Mouse (Mus musculus): ENCODE data around the gene Ccdc183.
A peak's percentile ranks its signal among the peaks of the same experiment; 100 is the strongest.

The Ccdc183 gene

GRCm38 (mm10) chr2:25607761-25608622 is 9.5 kb downstream of the Ccdc183 start, which contains the start of gene Rabl6:
TSS of gene Rabl6 (minus strand) at chr2:25608521.
- DNase-seq (ENCODE audit: low spot score): peak; percentile 96

DNA sequence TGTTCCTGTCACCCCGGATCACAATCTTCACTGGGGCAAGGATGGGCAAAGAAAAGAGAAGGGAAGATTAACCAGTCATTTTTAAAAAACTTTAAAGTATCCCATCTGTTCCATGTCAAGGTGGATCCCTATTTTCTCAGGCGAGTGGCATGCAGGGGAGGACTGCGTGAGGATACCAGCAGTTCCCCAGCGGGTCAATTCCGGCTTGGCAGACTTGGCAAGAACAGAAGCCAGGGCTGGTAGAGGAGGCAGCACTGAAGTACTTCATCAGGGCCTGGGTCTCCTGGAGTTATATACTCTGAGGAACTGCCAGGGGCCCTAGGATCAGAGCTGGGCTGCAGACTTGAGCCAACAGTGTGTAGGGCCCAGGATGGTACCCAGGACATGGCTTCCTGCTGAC is 15.0 kb downstream of the Ccdc183 start:
- no peak for DNase-seq (ENCODE audit: low spot score)

- no peak for DNase-seq (ENCODE audit: low spot score)
Observed at GRCm38 (mm10) chr2:25600037-25600436, 17.4 kb downstream of the Ccdc183 start.

DNA sequence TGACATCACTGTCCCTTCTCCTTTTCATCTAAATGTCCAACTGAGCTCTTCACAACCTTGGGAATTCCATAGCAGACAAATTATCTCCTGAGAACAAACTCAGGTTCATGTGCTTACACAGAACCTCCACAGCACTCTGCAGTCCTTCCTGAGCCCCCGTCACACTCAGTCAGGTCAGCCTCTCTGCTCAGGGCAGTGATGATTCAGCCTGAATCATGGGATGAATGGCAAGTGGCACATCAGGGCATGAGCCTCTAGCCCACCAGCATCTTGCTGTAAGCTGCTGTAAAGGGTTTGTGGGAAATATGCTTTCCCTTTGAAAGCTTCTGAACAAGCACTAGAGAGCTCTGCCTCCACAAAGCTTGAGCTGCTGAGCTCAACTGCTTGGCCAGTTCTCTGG is 18.7 kb downstream of the Ccdc183 start:
- DNase-seq (ENCODE audit: low spot score): no peak

DNA sequence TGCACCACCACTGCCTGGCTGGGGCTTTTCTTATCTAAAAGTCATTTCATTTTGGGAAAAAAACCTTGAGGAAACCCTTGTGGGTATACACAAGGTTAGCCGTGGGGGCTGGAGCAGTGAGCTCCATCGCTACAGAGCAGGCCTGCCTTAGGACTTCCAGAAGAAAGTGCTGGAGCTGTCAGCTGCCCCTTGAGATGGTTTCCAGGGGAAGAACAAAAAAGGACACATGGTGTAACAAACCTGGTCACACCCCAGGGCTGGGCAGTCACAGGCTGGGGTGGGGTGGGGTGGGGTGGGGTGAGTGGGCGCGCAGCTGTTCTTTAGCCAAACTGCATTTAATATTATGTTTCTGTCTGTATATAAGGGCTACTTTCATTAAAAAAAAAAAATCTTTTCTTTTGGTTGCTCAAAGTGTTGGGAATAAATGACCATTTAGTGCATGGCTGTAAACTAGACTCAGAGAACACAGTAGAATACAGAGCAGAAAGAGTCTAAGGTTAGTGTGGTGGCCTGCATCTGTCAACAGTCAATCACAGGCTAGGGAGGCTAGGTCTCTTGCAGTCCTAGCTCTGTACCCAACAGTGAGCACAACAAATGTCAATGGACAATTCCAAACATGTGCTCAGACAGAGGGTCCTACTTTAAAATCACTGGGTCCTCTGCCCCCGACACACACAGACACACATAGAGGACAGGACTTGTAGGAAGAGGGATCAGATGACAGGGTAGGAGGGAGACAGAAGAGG is 20.5 kb downstream of the Ccdc183 start:
- no peak for DNase-seq (ENCODE audit: low spot score)

DNA sequence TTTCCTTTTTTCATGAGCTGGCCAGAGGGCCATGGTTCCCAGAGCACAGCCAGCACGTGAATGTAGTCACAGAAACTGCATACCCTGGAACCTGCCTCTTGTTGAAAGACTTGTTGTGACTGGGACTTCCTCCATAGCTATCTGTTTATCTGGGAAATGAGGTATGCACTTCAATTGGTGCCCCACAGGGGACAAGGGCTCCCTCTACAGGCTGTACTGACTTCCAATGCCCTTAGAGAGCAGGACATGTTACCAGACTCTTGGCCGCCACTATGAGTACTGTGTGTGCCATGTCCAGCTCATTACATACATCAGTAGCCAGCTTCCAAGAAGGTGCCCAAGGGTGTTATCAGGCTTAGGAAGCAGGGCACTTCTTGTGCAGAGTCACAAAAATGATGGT is 25.6 kb downstream of the Ccdc183 start:
- DNase-seq (ENCODE audit: low spot score): peak; percentile 22

DNA sequence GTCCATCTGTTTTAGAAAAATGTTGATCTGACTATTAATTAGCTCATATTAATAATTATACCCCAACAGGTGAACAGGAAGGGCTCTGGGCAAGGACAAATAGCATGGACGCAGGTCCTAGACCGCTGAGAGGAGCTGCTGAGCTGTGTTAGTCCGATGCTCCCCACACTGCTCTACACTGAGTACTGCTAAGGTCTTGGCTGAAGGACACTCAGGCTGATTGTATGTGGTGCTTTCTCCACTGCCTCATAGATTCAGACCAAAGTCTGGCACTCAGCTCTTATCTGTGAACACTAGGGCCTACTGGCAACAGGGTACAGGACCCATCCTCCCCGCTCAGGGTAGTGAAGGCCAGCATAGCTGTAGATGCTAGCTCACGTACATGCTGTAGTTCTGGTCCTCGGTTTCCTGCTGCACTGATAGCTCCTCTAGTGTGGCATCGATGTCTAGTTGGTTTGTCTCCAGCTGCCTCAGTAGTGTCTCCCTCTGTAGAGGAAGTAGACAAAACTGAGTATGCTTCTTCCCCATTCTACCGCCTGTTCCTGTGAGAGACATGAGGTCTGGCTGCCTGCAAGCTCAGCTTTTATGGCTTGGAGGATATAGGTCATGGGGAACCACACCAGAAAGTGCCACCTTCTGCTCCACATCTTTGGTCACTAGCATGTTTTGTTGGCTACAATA is 29.1 kb downstream of the Ccdc183 start:
- no peak for DNase-seq (ENCODE audit: low spot score)

DNA sequence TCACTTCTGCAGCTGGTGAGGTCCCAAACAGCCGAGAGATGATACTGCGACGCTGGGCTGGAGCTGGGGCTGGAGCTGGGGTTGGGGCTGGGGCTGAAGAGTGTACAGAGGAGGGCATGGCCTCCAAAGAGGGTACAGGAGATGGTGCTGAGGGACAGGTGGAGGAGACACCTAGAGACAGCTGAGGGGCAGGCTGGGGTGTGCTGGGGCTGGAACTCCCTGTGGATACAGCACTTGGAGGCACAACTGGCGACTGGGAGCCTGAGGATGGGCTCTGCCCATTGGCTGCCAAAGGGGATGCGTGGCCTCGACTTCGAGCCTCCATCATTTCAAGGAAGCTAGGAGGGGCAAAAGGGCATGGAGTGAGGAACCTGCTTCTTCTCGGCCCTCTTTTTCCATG is 30.2 kb downstream of the Ccdc183 start:
- no peak for DNase-seq (ENCODE audit: low spot score)

DNA sequence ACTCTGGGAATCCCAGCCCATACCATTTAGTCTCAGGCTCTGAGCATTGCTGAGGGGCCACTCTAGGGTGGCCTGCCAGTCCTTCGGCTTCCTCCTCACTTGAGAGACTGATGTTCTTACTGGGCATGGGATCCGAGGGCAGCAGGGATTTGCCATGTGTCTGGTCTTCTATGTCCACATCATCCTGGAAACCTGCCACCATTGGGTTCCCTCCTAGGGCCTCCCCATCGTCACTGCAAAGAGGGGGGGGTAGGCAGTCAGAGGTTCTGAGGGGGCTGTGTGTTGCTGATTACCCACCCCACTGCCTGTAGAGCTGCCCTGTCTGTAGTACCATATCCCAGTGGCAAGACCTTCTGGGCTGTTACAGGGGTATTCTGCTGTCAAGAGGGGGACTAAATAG is 31.9 kb downstream of the Ccdc183 start:
- no peak for DNase-seq (ENCODE audit: low spot score)

DNA sequence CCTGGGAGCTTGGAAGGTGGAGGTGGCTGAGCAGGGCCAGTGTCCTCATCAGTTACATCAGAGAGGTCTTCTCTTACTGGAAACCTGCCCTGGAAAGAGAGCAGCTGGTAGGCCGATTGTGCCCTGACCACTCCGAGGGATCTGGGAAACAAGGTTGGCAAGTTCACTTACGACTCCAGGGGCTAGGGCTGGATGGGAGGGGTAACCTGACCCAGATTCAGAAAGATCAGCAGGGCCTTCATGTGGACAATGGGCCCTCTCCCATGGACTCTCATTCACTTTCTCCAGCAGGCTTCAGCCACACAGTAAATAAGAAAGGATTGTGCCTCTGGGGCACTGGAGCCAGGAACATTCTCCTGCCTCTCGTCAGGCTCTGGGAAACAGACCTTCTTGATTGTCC is 32.6 kb downstream of the Ccdc183 start:
- DNase-seq (ENCODE audit: low spot score): no peak

DNA sequence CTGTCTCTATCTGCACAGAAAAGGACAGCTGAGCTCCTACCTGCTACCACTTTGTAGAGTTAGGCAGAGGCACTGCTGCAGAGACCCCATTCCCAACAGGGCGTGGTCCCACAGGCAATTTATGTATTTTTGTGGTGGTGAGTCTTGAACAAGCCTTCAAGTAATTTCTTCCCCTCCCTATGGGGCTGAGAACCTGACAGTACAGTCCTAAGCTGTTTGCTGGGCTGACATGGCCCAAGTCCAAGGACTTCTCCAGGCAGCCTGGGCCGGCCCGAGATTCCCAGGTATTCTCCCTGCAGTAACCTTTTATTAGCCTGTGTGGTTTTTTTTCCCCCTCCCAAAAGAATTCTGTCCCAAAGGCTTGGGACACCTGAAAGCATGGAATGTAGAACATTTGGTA is 33.3 kb downstream of the Ccdc183 start:
- no peak for DNase-seq (ENCODE audit: low spot score)

- no peak for DNase-seq (ENCODE audit: low spot score)
Observed at GRCm38 (mm10) chr2:25583571-25583970, 33.9 kb downstream of the Ccdc183 start.

- no peak for DNase-seq (ENCODE audit: low spot score)
Observed at GRCm38 (mm10) chr2:25583120-25583481, 34.4 kb downstream of the Ccdc183 start.

DNA sequence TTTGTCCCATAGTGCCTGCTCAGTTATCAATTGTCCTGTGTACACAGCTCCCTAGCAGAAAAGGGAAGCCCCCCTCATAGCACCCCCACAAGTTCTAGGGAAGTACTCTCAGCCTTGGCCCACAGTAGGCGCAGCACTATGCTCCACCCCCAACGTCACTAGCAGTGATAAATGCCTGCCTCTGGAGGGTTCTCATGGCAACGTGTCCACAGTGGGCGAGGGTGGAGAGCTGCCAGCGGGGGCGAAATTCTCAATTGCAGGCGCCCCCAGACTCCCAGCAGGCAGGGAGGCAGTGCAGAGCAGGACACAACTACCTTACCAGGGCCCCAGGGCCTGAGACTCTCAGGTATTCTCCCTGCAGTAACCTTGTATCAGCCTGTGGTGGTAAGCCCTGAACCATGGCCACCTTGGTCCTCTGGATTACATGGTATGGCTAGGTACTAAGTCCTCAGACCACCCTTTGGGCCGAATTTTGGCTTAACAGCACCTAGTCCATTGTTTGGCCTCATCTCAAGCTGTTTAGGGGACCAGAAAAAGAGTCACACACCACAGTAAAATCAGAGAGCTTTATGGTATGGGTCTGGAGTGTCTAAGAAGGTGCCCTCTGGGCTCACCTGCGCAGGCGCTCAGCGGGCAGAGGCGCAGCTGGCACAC is 34.9 kb downstream of the Ccdc183 start:
- peak; percentile 41 for DNase-seq (ENCODE audit: low spot score)

- DNase-seq (ENCODE audit: low spot score): no peak
Observed at GRCm38 (mm10) chr2:25581901-25582301, 35.6 kb downstream of the Ccdc183 start.

GRCm38 (mm10) chr2:25581294-25581864 is 36.1 kb downstream of the Ccdc183 start, which contains the start of gene Ajm1:
TSS of gene Ajm1 (minus strand) at chr2:25581757.
- peak; percentile 80 for DNase-seq (ENCODE audit: low spot score)

GRCm38 (mm10) chr2:25580621-25581101 is 36.8 kb downstream of the Ccdc183 start:
- DNase-seq (ENCODE audit: low spot score): no peak

DNA sequence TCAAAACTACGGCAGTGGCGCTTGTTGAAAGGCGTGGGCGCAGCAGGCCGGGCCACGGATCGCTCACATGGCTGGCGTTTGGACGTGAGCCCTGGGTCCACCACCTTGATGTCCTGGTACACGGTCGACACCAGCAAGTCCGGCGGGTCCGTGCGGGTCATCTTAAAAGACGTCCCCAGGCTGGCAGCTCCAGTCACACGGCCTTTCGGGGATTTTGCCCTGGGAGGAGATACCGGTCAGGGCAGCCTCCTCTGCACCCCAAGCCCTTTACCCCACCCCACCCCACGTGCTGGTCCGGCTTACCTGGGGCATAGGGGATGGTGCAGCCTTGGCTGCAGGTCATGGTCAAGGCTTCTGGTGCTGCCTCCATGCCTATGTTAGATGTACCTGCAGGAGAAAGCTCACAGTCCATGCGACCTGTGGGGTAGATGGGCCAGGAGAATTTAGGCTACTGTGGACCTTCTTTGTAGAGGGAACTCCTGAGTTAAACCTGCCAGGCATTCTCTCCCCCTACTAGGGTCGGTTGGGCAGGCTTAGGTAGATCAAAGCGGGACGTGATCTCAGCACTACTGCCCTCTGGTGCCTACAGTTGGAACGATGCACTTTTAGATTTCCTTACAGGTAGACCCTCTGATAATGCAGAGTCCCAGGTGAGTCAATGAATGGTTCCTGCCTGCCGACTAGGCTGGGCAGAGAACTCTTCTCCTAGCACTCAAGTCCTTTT is 37.6 kb downstream of the Ccdc183 start:
- peak; percentile 72 for DNase-seq (ENCODE audit: low spot score)

GRCm38 (mm10) chr2:25578796-25579736 is 38.4 kb downstream of the Ccdc183 start:
- DNase-seq (ENCODE audit: low spot score): peak; percentile 23

Measured in embryo, embryonic 10 days (tissue).